Mouse (Mus musculus) small intestine, adult 2 months (tissue): ENCODE measurements around the gene Setx.

Experiments used
- CTCF ChIP-seq: fragments of 200-500 bp; IDR thresholded peaks from 2 replicates; pipeline ENCODE4 v1.5.1; 2012; ENCODE audit warnings: low read depth, mild to moderate bottlenecking, control low read depth, inconsistent platforms, low read length, moderate library complexity, mixed read lengths; ENCODE audit not compliant: insufficient replicate concordance, insufficient read length; ENCODE audit errors: extremely low read depth
- POLR2A ChIP-seq: fragments of 200-500 bp; IDR thresholded peaks from 2 replicates; pipeline ENCODE4 v1.6.1; 2012; ENCODE audit warnings: low read depth, mild to moderate bottlenecking, control low read depth, inconsistent platforms, low read length, moderate library complexity

DNA sequence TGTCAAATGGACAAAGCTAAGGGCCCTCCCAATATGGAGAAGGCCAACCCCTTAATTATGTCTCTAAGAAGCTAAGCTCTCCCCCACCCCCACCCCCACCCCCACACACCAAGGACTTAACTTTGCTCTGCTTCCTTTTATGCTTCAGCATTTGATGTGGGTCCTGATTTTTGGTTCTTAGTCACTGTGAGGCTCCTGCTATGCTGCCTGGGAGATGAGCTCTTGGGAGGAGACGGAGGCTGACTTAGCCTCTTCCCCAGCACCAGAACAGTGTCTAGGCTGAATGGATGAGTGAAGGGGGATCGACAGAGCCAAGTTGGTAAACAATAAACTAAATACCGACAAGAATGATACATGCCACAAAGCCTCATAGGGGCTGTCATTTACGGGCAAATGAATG lies 27.2 kb upstream of the Setx start:
- TF ChIP-seq CTCF (no peak), POLR2A (no peak)
